Mouse (Mus musculus): ENCODE measurements around the gene Cox16. TPM values are rescaled to one million over a fixed set of nuclear protein-coding genes. Genes with fewer than 3 reads are reported as not detected.
"Not testable (repeated sequence)": the region's sequence is repeated elsewhere in the genome, so short reads cannot be mapped to it uniquely, and the experiment has no call there.

The Cox16 gene
- polyA plus RNA-seq, 1 experiment from 2014 or later: 153 TPM

DNA sequence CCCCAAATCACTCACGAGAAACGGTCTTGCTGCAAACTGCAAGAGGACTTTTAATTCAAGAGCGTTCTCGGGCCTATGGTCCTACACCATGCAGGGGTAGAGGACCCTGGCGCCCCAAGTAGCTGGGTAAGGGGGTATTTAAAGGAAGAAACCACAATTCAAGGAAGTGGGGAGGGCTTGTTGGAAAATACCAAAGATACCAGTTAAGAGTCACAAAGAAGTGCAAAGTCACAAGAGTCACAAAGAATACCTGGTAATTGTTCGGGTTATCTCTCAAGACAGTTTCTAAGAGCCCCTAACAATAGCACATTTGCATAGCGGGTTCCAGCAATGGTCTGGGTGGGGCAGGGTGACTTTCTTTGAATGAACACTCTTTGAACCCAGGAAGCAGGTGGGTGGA lies 25.9 kb downstream of the Cox16 start:
- H3K36me3 ChIP-seq (ENCODE audit: control insufficient read depth, insufficient read depth, low read length); H3K27me3 ChIP-seq (ENCODE audit: control insufficient read depth, insufficient read depth, low read length); ATAC-seq (ENCODE audit: insufficient read depth, low FRiP score); H3K27ac ChIP-seq (ENCODE audit: low read length); H3K4me2 ChIP-seq (ENCODE audit: low read depth, low read length); H3K4me1 ChIP-seq (ENCODE audit: control insufficient read depth, insufficient read depth, low read length); H3K4me3 ChIP-seq (replicated peaks; ENCODE audit: low read length); H3K9me3 ChIP-seq (replicated peaks; ENCODE audit: control insufficient read depth, low read length); H3K9ac ChIP-seq (ENCODE audit: low read length): not testable (repeated sequence)
- 95% methylated on average over 7 of the region's 7 CpGs for WGBS

- not testable (repeated sequence) for H3K4me2 ChIP-seq (ENCODE audit: low read depth, low read length); H3K27me3 ChIP-seq (ENCODE audit: control insufficient read depth, insufficient read depth, low read length); H3K4me1 ChIP-seq (ENCODE audit: control insufficient read depth, insufficient read depth, low read length); H3K9ac ChIP-seq (ENCODE audit: low read length); H3K9me3 ChIP-seq (replicated peaks; ENCODE audit: control insufficient read depth, low read length); H3K36me3 ChIP-seq (ENCODE audit: control insufficient read depth, insufficient read depth, low read length); H3K27ac ChIP-seq (ENCODE audit: low read length); H3K4me3 ChIP-seq (replicated peaks; ENCODE audit: low read length); ATAC-seq (ENCODE audit: insufficient read depth, low FRiP score)
- 93% methylated on average over 9 of the region's 9 CpGs for WGBS
Measured at GRCm38 (mm10) chr12:81438985-81439384, 45.9 kb downstream of the Cox16 start.

DNA sequence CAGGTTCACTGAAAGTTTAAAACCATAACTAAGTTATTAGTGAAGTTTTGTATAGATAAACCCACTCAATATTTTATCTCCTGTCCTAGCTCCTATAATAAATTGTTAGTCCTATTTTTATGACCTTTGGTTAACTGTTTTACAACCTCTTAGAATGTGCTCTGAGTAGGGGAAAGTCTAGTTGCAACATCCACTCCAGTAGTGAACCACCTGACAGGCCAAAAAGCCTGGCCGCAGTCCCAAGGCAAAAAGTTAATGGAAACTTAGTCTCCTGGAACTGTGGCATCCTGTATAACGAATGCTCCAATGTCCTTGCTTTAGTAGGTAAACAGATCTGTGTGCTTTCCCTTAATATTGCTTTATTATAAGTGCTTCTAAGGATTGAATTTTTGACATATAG lies 50.1 kb downstream of the Cox16 start:
- not testable (repeated sequence) for ATAC-seq (ENCODE audit: insufficient read depth, low FRiP score); H3K9me3 ChIP-seq (replicated peaks; ENCODE audit: control insufficient read depth, low read length); H3K4me3 ChIP-seq (replicated peaks; ENCODE audit: low read length); H3K27me3 ChIP-seq (ENCODE audit: control insufficient read depth, insufficient read depth, low read length); H3K36me3 ChIP-seq (ENCODE audit: control insufficient read depth, insufficient read depth, low read length); H3K4me2 ChIP-seq (ENCODE audit: low read depth, low read length); H3K4me1 ChIP-seq (ENCODE audit: control insufficient read depth, insufficient read depth, low read length); H3K9ac ChIP-seq (ENCODE audit: low read length); H3K27ac ChIP-seq (ENCODE audit: low read length)
- 50% methylated on average over 2 of the region's 2 CpGs for WGBS

GRCm38 (mm10) chr12:81421846-81422245 lies 63.1 kb downstream of the Cox16 start, which contains the start of gene Adam4:
Gene Adam4 (minus strand): TSS chr12:81421946.
- Histone ChIP-seq H3K27me3 (ENCODE audit: control insufficient read depth, insufficient read depth, low read length) (no peaks in the 10 kb centered on the region), H3K4me2 (ENCODE audit: low read depth, low read length) (no peak within 1 kb of the TSS), H3K4me1 (ENCODE audit: control insufficient read depth, insufficient read depth, low read length) (no peaks in the 10 kb centered on the region), H3K4me3 (replicated peaks; ENCODE audit: low read length) (no peak within 1 kb of the TSS), H3K36me3 (ENCODE audit: control insufficient read depth, insufficient read depth, low read length) (peaks cover 5% of the 10 kb centered on the region; the same call in 1 of the 2 replicates), H3K9ac (ENCODE audit: low read length) (no peak within 1 kb of the TSS), H3K9me3 (replicated peaks; ENCODE audit: control insufficient read depth, low read length) (peaks cover 10% of the 10 kb centered on the region; the same call in 1 of the 2 replicates), H3K27ac (ENCODE audit: low read length) (no peak within 1 kb of the TSS)
- no peak for ATAC-seq (ENCODE audit: insufficient read depth, low FRiP score)
- 93% methylated on average over 1 of the region's 1 CpGs for whole genome bisulfite sequencing

DNA sequence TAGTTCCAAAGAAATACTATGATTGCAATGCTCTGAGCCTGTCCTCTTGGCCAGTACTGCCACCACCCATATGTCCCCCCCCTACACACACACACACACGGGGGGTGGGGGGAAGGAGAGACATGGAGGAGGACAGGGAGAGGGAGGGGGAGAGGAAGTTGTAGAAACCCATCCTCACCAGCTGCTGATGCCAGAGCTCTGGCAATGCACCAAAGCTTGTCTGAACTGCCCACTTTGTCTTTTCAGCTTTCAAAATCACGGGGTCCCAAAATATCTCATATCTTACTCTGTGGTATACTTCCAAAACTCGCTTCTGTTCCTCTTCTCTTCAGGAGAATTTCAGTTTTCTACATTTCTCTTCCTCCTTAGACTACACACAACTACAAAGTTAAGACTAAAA lies 71.7 kb downstream of the Cox16 start:
- H3K36me3 ChIP-seq (ENCODE audit: control insufficient read depth, insufficient read depth, low read length): no peaks in the 10 kb centered on the region
- H3K27me3 ChIP-seq (ENCODE audit: control insufficient read depth, insufficient read depth, low read length): no peaks in the 10 kb centered on the region
- no peak overlapping the region for H3K4me2 ChIP-seq (ENCODE audit: low read depth, low read length)
- no peaks in the 10 kb centered on the region for H3K4me1 ChIP-seq (ENCODE audit: control insufficient read depth, insufficient read depth, low read length)
- H3K27ac ChIP-seq (ENCODE audit: low read length): no peak overlapping the region
- no peak overlapping the region for H3K9ac ChIP-seq (ENCODE audit: low read length)
- 77% methylated on average over 3 of the region's 3 CpGs for WGBS
- H3K9me3 ChIP-seq (replicated peaks; ENCODE audit: control insufficient read depth, low read length): no peaks in the 10 kb centered on the region
- no peak for ATAC-seq (ENCODE audit: insufficient read depth, low FRiP score)
- H3K4me3 ChIP-seq (replicated peaks; ENCODE audit: low read length): no peak overlapping the region

- no peak overlapping the region for H3K4me2 ChIP-seq (ENCODE audit: low read depth, low read length)
- no peak for ATAC-seq (ENCODE audit: insufficient read depth, low FRiP score)
- H3K9ac ChIP-seq (ENCODE audit: low read length): no peak overlapping the region
- WGBS: 74% methylated on average over 3 of the region's 3 CpGs
- H3K4me3 ChIP-seq (replicated peaks; ENCODE audit: low read length): no peak overlapping the region
- no peaks in the 10 kb centered on the region for H3K27me3 ChIP-seq (ENCODE audit: control insufficient read depth, insufficient read depth, low read length)
- no peak overlapping the region for H3K27ac ChIP-seq (ENCODE audit: low read length)
- H3K4me1 ChIP-seq (ENCODE audit: control insufficient read depth, insufficient read depth, low read length): no peaks in the 10 kb centered on the region
- H3K9me3 ChIP-seq (replicated peaks; ENCODE audit: control insufficient read depth, low read length): no peaks in the 10 kb centered on the region
- H3K36me3 ChIP-seq (ENCODE audit: control insufficient read depth, insufficient read depth, low read length): no peaks in the 10 kb centered on the region
Measured at GRCm38 (mm10) chr12:81408966-81409365, 76.0 kb downstream of the Cox16 start.

GRCm38 (mm10) chr12:81402187-81402586 lies 82.7 kb downstream of the Cox16 start:
- Histone ChIP-seq H3K27ac (ENCODE audit: low read length) (no peak overlapping the region), H3K9ac (ENCODE audit: low read length) (no peak overlapping the region), H3K36me3 (ENCODE audit: control insufficient read depth, insufficient read depth, low read length) (no peaks in the 10 kb centered on the region), H3K4me1 (ENCODE audit: control insufficient read depth, insufficient read depth, low read length) (no peaks in the 10 kb centered on the region), H3K9me3 (replicated peaks; ENCODE audit: control insufficient read depth, low read length) (no peaks in the 10 kb centered on the region), H3K4me2 (ENCODE audit: low read depth, low read length) (no peak overlapping the region), H3K4me3 (replicated peaks; ENCODE audit: low read length) (no peak overlapping the region), H3K27me3 (ENCODE audit: control insufficient read depth, insufficient read depth, low read length) (no peaks in the 10 kb centered on the region)
- WGBS: 10% methylated on average over 1 of the region's 1 CpGs
- ATAC-seq (ENCODE audit: insufficient read depth, low FRiP score): no peak

- H3K27ac ChIP-seq (ENCODE audit: low read length); H3K4me3 ChIP-seq (replicated peaks; ENCODE audit: low read length); H3K9ac ChIP-seq (ENCODE audit: low read length); H3K27me3 ChIP-seq (ENCODE audit: control insufficient read depth, insufficient read depth, low read length); H3K4me2 ChIP-seq (ENCODE audit: low read depth, low read length); ATAC-seq (ENCODE audit: insufficient read depth, low FRiP score); H3K36me3 ChIP-seq (ENCODE audit: control insufficient read depth, insufficient read depth, low read length); H3K4me1 ChIP-seq (ENCODE audit: control insufficient read depth, insufficient read depth, low read length); H3K9me3 ChIP-seq (replicated peaks; ENCODE audit: control insufficient read depth, low read length): not testable (repeated sequence)
- WGBS: 80% methylated on average over 1 of the region's 1 CpGs
Measured at GRCm38 (mm10) chr12:81379364-81379763, 105.6 kb downstream of the Cox16 start, which contains the start of gene Gm4787. Gene Gm4787 (minus strand): TSS chr12:81379464.

DNA sequence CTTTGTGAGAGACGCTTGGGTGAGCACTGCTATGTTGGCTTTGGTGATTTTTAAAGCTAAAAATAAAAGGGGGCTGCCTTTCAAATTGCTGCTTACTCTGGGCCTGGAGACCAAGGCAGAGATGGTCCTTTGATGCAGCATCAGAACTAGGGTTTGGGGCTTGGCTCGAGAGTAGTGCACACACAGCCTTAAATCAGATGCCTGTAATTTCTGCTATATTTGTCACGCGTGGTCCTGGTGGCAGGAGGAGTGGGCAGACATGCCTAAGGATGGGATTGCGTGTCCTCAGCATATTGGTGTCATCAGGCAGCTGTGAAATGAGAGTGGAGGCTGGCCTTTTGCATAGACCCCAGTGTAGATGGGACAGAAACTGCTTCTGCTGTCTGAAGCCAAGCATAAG lies 151.1 kb downstream of the Cox16 start:
- Histone ChIP-seq H3K27ac (ENCODE audit: low read length) (no peak overlapping the region), H3K4me3 (replicated peaks; ENCODE audit: low read length) (no peak overlapping the region), H3K36me3 (ENCODE audit: control insufficient read depth, insufficient read depth, low read length) (no peaks in the 10 kb centered on the region), H3K27me3 (ENCODE audit: control insufficient read depth, insufficient read depth, low read length) (peaks cover 4% of the 10 kb centered on the region; the same call in 1 of the 2 replicates), H3K9ac (ENCODE audit: low read length) (no peak overlapping the region), H3K9me3 (replicated peaks; ENCODE audit: control insufficient read depth, low read length) (no peaks in the 10 kb centered on the region), H3K4me2 (ENCODE audit: low read depth, low read length) (no peak overlapping the region), H3K4me1 (ENCODE audit: control insufficient read depth, insufficient read depth, low read length) (peaks cover 7% of the 10 kb centered on the region)
- 72% methylated on average over 5 of the region's 5 CpGs for WGBS
- no peak for ATAC-seq (ENCODE audit: insufficient read depth, low FRiP score)
